Mouse (Mus musculus): ENCODE data around the gene Lca5. TPM values are rescaled to one million over a fixed set of nuclear protein-coding genes. Genes with fewer than 3 reads are reported as not detected.
A peak's percentile ranks its signal among the peaks of the same experiment; 100 is the strongest.

Gene Lca5
- polyA plus RNA-seq, 1 experiment from 2014 or later: 9.8 TPM

GRCm38 (mm10) chr9:83391996-83392395 lies 48.9 kb downstream of the Lca5 start:
- DNase-seq (ENCODE audit: low spot score): no peak

GRCm38 (mm10) chr9:83389570-83389969 lies 51.4 kb downstream of the Lca5 start:
- no peak for DNase-seq (ENCODE audit: low spot score)

GRCm38 (mm10) chr9:83386264-83386855 lies 54.6 kb downstream of the Lca5 start:
- no peak for DNase-seq (ENCODE audit: low spot score)

- DNase-seq (ENCODE audit: low spot score): no peak
Observed at GRCm38 (mm10) chr9:83385301-83385700, 55.6 kb downstream of the Lca5 start.

- DNase-seq (ENCODE audit: low spot score): no peak
Observed at GRCm38 (mm10) chr9:83383235-83383634, 57.7 kb downstream of the Lca5 start.

- peak; percentile 41 for DNase-seq (ENCODE audit: low spot score)
Observed at GRCm38 (mm10) chr9:83382775-83383174, 58.2 kb downstream of the Lca5 start.

GRCm38 (mm10) chr9:83381317-83381716 lies 59.6 kb downstream of the Lca5 start:
- peak; percentile 9 for DNase-seq (ENCODE audit: low spot score)

GRCm38 (mm10) chr9:83379661-83380060 lies 61.3 kb downstream of the Lca5 start:
- DNase-seq (ENCODE audit: low spot score): no peak

- no peak for DNase-seq (ENCODE audit: low spot score)
Observed at GRCm38 (mm10) chr9:83377132-83377531, 63.8 kb downstream of the Lca5 start.

GRCm38 (mm10) chr9:83375522-83376176 lies 65.3 kb downstream of the Lca5 start:
- DNase-seq (ENCODE audit: low spot score): no peak

- peak; percentile 12 for DNase-seq (ENCODE audit: low spot score)
Observed at GRCm38 (mm10) chr9:83370907-83371306, 70.0 kb downstream of the Lca5 start.

- peak; percentile 41 for DNase-seq (ENCODE audit: low spot score)
Observed at GRCm38 (mm10) chr9:83368234-83368633, 72.7 kb downstream of the Lca5 start.

GRCm38 (mm10) chr9:83355802-83356201 lies 85.1 kb downstream of the Lca5 start:
- no peak for DNase-seq (ENCODE audit: low spot score)

GRCm38 (mm10) chr9:83353316-83353715 lies 87.6 kb downstream of the Lca5 start:
- DNase-seq (ENCODE audit: low spot score): no peak

- no peak for DNase-seq (ENCODE audit: low spot score)
Observed at GRCm38 (mm10) chr9:83351171-83351570, 89.8 kb downstream of the Lca5 start.

- DNase-seq (ENCODE audit: low spot score): no peak
Observed at GRCm38 (mm10) chr9:83350613-83351012, 90.3 kb downstream of the Lca5 start.

GRCm38 (mm10) chr9:83349905-83350304 lies 91.0 kb downstream of the Lca5 start:
- no peak for DNase-seq (ENCODE audit: low spot score)

GRCm38 (mm10) chr9:83349504-83349903 lies 91.4 kb downstream of the Lca5 start:
- no peak for DNase-seq (ENCODE audit: low spot score)

- DNase-seq (ENCODE audit: low spot score): no peak
Observed at GRCm38 (mm10) chr9:83347521-83347920, 93.4 kb downstream of the Lca5 start.

- DNase-seq (ENCODE audit: low spot score): no peak
Observed at GRCm38 (mm10) chr9:83342491-83343370, 98.2 kb downstream of the Lca5 start.

Measured in thymus, postnatal 0 days (tissue).